Mouse (Mus musculus): Measurements from ENCODE around the gene Zfp292.
"Not testable (repeated sequence)": the region's sequence is repeated elsewhere in the genome, so short reads cannot be mapped to it uniquely, and the experiment has no call there.

Zfp292 gene

DNA sequence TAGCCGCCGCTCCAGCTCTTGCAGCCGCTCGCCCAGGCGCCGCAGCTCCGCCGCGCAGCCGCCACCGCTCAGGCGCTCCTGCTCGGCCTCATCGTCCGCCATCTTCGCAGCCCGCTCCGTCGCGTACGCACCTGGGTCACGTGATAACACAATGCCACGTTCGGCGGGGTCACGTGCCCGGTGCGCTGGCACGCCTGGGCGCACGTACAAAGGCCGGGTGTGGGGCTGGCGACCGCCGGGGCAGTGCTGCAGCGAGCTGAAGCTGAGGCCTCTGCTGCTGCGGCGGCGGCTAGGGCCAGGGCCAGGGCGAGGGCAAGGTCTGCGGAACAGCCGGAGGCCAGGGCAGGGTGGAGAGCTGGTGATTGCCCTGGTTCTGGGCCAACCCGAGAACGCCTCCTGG is at the start of gene Zfp292:
Zfp292 (minus strand) TSS at position 143 of the 400 bp plus-strand sequence.
- DNase-seq (ENCODE audit: low read depth, low spot score) = peak; percentile 88

DNA sequence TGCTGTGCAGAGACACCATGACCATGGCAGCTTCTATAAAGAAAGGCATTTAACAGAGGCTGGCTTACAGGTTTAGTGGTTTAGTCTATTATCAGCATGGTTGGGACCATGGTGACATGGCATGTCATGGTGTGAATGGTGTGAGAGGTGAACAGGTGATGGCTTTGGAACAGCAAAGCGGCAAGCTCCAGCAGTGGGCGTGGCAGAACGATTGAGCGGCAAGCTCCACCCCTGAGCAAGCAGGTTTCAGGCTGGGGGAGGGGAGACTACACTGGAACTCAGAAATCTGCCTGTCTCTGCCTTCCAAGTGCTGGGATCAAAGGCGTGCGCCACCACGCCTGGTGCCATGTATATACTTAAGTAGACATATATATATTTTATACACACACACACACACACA is 45.6 kb upstream of the Zfp292 start:
- DNase-seq (ENCODE audit: low read depth, low spot score) = not testable (repeated sequence)

DNA sequence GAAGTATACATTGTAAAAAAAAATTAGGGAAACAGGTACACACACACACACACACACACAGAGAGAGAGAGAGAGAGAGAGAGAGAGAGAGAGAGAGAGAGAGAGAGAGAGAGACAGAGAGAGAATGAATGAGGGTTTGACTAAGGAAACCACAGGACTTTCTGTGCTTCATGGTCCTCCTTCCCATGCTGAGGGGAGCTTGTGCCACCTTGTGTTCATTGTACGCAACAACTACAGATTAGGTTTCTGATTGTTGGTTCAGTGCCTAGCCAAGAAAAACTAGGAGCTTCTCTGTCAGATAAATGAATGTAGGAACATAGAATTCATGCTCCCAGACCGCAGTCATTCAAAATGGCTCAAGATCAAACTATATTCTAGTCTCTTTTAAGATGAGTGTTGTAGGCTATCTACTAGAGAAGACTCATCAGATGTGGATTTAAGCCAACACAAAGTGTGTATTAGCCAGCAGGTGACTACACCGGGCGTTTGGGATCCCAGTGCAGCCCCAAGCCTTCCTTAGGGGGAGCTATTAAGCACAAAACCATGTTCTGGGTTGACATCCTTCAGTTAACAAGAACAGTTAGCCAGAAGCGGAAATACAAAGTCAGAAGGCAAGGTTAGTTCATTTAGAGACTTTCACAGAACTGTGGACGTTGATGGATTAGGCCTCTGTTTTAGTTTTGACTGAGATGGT is 39.6 kb upstream of the Zfp292 start:
- peak; percentile 46 for DNase-seq (ENCODE audit: low read depth, low spot score)

DNA sequence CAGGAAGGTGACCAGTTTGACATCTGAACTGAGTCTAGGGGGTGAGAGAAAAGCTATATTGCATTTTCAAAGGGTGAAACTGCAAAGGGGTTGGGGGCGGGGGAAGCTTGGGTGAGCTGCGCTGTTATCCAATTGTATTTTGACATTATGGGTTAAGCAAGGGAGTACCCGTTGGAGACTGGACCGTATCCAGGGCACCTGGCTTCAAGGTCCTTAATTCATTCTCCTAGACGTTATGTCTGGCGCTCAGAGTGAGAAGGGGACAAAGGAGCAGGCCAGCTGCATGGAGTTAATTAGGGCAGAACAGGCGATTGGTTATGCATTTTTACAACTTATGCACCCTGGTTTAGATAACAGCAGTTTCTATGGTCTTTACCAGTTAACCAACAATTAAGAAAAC is 34.6 kb upstream of the Zfp292 start:
- DNase-seq (ENCODE audit: low read depth, low spot score) = no peak

DNA sequence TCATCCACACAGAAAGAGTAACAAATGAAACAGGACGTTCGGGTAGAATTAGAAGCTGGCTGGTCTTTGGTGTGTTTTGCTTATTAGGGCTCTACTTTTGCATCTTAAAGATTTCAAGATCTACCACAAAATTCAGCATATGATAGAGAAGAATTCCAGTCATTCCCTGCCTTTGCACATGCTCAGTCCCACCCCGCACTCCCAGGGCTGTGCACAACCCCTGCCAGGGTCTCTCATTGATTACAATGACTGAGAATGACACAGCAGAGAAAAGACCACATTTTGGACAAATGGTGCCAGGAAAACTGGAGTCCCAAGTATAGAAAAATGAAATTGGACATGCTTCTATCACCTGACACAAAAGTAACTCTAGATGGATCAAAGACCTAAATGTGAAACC is 29.4 kb upstream of the Zfp292 start:
- DNase-seq (ENCODE audit: low read depth, low spot score) = no peak

DNA sequence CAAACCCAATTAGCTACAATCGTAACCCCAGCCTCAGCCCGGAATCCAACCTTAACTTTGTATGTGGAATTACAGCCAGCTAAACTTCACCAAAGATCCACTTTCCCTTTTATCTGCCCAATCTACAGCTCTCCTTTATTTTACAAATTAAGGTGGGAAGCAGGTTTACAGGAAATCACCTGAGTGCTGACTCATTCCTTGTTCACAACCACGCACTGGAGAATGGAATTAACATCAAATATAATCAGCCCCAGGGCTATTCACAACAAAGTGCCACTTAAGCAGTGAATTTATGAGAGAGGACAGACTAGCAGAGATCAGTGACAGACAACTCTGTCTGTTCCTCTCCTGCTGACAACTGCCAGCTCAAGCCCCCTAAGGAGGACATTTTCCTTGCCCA is 28.6 kb upstream of the Zfp292 start:
- DNase-seq (ENCODE audit: low read depth, low spot score) = no peak

DNA sequence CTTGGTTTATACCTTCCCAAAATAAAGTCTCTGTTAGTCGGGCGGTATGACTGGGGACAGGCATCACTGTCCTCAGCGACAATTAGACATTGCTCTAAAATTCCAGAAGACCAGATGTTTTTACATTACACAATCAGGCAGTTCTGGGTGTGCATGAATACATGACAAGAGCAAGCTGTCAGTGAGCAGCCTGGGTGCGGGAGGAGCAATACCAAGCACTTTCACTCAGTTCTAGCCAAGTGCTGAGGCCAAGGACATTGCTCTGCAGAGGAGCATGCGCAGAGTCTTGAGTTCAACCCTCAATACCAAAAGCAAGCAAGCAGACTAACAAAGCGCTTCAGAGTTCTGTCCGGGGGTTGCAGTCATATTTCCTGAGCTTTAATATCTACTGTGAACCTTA is 25.4 kb upstream of the Zfp292 start:
- DNase-seq (ENCODE audit: low read depth, low spot score) = no peak

DNA sequence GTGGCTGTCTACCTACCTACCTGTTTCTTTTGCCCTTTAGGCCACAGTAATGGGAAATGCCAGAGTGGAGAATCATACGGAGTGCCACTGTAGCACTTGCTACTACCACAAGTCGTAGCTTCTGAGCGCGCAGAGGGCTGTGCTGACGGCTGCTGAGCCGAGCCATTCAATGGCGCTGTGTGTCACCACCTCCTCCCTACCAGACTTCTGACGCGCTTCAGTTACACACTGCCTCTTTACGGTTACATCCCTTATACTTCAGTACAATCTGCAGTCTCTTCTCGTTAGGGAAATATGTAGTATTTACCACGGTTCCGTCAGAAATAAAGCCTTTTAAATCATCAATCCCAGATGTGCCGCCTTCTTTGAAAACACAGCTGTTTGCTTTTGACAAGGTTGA is 24.3 kb upstream of the Zfp292 start:
- DNase-seq (ENCODE audit: low read depth, low spot score) = no peak

DNA sequence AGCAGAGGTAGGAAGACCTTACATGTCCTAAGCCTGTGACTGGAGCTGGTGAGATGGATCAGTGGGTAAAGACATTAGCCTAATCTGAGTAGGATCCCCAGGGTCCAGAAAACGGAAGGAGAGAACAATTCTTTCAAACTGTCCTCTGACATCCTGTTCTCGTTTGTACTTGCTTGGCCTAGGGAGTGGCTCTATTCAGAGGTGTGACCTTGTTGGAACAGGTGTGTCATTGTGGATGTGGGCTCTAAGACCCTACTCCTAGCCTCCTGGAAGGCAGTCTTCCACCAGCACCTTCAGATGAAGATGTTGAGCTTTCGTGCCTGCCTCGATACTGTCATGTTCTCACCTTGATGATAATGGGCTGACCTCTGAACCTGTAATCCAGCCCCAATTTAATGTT is 23.4 kb upstream of the Zfp292 start:
- no peak for DNase-seq (ENCODE audit: low read depth, low spot score)

DNA sequence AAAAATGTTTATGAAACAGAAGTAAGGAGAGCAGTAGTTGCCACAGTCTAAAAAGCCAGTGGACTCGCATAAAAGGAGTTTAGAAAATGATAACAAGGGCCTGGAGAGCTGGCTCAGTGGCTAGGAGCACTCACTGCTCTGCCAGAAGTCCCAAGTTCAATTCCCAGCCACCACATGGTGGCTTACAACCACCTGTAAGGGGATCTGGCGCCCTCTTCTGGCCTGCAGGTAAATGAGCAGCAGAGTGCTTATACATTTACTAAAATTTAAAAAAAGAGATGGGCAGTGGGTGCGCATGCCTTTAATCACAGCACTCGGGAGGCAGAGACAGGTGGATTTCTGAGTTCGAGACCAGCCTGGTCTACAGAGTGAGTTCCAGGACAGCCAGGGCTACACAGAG is 22.6 kb upstream of the Zfp292 start:
- no peak for DNase-seq (ENCODE audit: low read depth, low spot score)

DNA sequence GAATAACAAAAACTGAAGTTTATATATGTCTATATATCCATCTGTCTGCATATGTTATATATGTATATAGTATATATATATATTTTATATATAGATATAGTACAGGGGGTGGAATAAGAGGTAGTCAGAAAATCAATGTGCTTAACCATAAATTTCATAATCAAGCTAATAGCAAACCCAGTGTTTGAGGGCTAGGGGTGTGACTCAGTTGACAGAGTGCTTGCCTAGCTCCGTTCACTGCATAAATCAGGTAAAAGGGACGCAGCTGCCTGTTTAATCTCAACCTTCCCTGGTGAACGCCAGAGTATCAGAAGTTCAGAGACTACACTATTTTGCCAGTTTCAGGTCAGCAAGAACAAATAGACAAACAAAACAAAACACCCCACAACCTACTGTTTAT is 18.8 kb upstream of the Zfp292 start:
- DNase-seq (ENCODE audit: low read depth, low spot score) = not testable (repeated sequence)

DNA sequence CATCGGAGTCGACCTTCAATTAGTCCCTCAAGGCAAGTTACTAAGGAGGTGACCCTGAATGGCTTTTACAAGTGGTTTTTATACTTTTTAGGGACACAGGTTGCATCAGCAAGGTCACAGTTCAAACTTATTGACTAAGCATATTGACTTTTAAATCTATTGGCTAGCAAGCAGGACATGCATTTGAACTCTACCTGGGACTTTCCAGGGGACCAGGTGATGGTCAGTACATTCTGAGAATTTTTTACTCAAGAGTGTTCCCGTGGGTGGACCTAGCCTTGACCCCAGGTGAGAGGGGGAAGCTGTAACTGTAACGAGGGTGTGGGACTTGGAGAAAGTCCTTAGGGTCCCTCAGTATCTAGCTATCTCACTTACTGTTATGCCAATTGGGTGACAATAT is 18.4 kb upstream of the Zfp292 start:
- DNase-seq (ENCODE audit: low read depth, low spot score) = no peak

DNA sequence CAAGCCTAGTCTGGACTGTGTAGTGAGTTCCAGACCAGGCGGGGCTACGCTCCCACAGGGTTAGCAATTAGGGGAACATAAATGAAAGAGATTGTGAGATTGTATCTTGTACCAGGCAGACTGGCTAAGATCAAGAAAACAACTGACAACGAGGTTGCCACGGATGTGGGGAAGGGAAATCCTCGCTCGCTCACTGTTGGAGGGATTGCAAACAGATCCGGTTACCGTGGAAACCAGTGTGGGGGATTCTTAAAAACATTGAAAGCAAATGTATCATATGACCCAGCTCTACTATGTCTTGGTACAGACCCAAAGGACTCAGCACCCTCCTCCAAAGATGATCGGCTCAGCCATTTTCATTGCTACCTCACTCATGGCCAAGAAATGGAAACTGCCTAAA is 17.4 kb upstream of the Zfp292 start:
- no peak for DNase-seq (ENCODE audit: low read depth, low spot score)

DNA sequence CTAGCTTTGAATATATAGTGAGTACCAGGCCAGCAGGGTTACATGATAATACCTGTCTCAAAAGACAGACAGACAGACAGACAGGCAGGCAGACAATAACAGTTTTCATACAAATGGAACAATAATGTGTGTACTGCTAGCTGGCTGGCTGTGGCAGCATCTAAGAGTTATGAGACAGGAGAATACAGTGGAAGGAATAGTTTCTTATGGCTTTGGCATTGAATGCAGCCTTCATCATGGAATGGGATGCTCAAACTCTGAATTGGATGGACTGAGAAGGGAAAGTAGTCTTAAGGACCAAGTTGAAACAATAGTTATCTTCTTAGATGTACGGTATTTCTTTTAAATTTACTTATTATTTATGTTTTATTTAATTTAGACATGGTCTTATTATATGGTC is 16.6 kb upstream of the Zfp292 start:
- DNase-seq (ENCODE audit: low read depth, low spot score) = no peak

DNA sequence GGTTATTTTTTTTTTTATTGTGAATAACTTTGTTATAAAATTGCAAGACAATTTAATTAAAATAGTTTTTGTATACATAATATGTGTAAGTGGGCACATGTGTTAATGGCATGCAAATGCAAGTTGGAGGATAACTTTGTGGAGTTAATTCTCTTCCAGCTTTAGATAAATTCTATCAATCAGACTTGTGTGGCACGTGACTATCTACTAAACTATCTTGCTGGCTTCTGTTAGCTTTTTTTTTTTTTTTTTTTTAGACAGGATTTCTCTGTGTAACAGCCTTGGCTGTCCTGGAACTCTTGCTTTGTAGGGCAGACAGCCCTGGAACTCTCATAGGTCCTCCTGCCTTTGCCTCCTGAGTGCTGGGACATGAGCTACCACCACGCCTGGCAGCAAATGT is 15.7 kb upstream of the Zfp292 start:
- DNase-seq (ENCODE audit: low read depth, low spot score) = no peak

DNA sequence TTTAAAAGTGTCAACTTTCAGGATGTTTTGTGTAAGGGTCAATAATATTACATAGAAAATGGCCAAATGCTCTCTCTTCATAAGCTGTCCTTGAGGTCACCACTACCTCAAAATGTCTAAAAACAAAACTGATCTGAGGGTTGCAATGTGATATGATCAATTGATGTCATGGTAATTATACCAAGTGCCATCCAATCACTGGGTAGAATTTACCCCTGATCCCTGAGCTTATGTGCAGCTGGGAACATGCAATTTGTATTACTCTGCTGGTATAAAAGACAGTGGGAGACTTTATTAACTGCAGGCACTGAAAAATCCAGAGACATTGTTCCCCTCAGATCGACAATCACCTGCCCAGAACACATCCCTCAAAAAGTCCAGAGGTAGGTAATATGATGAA is 10.7 kb upstream of the Zfp292 start, which contains the start of gene Cga:
Cga (plus strand) TSS at position 301 of the 400 bp plus-strand sequence.
- DNase-seq (ENCODE audit: low read depth, low spot score) = no peak

DNA sequence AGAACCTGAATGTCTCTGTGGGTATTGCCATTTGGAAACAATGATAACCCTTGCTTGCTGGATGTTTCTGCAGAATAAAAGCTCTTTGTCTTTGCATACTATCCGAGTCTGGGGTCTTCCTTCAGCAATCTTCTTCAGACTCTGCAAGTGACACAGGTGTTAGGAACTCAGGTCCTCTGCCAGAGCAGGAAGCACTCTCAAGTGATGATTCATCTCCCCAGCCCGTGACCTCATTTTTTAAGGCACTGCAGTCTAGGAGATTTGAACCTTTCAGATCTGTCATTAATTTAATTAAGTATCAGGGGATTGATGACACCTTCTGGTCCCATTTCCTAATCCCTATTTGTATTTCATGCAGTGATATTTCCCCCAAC is 7.0 kb upstream of the Zfp292 start:
- DNase-seq (ENCODE audit: low read depth, low spot score) = no peak

DNA sequence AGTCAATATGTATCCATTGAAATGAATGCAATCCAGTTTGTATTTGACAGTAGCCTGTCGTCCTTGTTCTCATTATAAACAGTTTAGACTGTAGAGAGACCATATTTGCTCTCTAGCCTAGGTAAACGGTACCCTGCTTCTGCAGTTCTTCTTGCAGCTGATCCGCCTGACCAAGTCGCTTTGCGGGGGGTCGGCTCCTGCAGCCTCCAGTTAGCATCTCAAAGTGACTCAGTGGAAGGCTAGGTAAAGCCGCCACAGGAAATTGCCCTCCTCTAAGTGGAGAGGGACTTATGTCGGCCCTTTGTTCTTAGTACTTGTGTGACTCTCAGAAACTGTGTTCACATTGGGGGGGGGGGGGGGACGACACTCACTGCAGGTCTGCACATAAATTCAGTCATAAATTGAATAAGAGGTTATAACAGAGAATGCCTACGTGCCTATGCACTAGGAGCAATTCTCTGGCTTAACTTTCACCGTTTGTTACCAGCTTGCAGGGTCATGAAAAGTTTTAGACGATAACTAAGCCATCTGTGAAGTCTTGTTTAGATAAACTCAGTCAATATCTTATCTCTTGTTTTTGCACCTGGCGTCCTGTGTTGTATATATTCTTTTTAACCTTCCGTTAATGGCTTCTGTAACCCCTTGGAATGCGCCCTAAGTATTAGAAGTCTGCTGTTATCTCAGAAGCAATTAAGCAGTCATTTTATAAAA is 6.5 kb upstream of the Zfp292 start:
- DNase-seq (ENCODE audit: low read depth, low spot score) = no peak

DNA sequence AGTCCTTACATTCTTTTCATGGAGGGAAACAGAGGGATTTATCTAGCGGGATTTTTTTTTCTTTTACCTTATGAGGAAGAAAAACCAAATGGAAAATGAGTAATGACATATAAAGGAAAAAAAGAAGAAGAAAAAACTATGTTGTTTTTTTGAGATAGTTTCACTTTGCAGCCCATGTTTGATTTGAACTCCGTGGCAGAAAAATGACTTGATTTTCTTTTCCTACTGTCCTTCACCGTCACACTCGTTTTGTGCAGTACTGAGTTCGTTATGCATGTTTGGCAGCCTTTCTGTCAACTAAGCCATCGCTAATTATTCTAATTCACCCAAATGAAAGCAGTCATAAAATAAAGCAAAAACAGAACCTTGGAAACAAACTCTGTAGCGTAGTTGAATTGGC is 4.5 kb upstream of the Zfp292 start:
- no peak for DNase-seq (ENCODE audit: low read depth, low spot score)

DNA sequence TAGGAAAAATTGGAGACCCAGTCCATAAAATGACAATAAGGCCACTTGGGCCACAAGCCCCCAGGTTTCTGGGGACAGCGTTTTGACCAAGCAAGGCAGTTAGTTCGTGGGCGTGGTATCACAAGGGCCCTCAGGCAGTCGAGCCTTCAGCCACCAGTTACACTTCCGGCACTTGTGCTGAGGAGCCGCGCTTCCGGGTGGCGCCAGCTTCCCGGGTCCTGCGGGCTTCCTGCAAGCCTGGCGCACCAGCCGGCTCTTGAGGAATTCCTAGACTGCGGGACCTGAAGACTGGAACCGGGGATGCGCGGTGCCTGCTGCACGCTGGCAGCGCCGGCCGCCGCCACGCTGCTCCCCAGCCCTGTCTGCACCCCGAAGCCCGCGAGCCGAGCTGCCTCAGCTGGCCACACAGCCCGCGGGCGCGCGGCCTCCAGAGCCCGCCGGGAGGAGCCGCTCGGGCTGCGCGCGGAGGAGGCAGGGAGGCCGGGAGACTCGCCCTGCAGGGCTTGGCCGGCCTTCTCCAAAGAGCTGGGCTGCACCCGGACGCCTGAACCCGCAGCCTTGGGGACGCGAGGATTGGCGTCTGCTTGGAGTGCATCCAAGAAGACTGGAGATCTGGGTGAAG is 3.8 kb upstream of the Zfp292 start:
- peak; percentile 61 for DNase-seq (ENCODE audit: low read depth, low spot score)

DNA sequence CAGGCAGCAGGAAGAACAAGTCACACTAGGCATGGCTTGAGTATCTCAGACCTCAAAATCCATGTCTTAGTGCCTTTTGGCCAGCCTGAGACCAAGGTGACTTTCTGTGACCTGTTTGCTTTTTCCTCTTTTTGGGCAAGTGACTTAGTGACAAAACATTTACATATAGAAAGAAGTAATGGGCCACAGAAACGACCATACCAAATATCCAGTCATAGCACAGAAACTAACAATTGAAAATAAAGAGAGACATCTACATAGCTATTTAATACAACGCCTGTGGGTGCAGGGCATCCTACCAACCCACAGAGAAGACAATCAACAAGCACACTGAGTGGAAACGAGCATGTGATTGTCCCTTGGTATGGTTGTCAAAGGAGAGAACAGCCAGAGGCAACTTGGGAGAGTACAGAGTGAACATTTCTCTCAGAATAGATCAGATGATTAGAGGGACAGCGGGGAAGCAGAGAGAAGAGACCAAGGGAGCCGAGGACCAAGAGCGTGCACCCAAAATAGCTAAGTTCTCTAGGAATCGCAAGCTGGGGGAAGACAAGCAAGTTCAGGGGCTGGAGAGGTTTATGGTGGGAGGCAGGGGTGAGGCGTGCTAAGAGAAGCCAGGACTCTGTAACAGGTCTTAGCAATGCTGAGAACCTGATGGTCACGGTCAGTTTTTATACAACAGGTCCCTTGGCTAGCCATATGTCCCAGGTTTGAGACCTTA is 3.0 kb upstream of the Zfp292 start:
- DNase-seq (ENCODE audit: low read depth, low spot score) = no peak

DNA sequence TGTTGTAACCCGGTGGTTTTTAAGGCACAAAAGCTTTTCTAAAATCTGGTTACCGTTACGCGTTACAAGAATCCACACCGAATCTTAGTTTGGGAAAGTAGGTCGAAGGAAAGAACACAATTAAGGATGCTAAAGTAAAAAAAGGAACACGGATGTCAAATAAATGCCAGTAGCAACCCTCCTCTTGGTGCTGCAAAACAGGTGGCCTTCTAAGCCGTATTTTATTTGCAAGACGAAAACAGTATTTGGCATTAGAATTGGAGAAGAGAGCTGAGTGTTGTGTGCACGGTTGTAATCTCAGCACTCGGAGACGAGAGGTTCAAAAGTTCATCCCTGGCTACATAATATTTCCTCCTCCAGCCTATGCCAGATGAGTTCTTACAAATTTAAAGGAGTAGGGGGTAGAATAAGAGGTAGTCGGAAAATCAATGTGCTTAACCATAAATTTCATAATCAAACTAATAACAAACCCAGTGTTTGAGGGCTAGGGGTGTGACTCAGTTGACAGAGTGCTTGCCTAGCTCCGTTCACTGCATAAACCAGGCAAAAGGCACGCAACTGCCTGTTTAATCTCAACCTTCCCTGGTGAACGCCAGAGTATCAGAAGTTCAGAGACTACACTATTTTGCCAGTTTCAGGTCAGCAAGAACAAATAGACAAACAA is 738 bp upstream of the Zfp292 start:
- DNase-seq (ENCODE audit: low read depth, low spot score) = no peak

Data from brain, embryonic 18.5 days (tissue).